Mouse (Mus musculus) E14TG2a.4 (cell line): ENCODE data around the gene Cmip.

ENCODE experiments used
- CTCF ChIP-seq: conservative IDR thresholded peaks from 2 replicates; pipeline ENCODE4 v1.5.1; 2014; ENCODE audit warnings: low read length
- NANOG ChIP-seq: IDR thresholded peaks from 2 replicates; pipeline ENCODE4 v1.6.1; 2014; ENCODE audit warnings: borderline replicate concordance, low read length, mixed read lengths

DNA sequence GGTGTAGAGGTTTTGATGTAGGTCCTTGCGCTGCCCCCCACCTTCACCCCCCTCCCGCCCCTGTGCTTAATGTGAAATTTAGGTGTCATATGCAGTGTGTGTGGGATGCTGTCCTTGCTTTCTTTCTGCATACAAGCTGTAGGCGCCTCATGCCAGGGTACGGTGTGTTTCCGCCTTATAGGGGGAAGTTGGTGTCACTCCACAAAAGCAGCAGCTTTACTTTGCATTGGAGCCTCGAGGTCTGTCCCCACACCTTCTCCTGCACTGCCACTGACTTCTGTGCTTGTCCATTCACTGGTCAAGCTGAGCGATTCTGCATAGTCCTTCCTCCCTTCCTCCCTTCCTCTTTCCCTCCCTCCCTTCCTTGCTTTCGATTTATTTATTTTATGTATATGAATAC, 250.8 kb downstream of the Cmip start:
- TF ChIP-seq CTCF (no peak), NANOG (no peak)
